In the genomic region with DNA sequence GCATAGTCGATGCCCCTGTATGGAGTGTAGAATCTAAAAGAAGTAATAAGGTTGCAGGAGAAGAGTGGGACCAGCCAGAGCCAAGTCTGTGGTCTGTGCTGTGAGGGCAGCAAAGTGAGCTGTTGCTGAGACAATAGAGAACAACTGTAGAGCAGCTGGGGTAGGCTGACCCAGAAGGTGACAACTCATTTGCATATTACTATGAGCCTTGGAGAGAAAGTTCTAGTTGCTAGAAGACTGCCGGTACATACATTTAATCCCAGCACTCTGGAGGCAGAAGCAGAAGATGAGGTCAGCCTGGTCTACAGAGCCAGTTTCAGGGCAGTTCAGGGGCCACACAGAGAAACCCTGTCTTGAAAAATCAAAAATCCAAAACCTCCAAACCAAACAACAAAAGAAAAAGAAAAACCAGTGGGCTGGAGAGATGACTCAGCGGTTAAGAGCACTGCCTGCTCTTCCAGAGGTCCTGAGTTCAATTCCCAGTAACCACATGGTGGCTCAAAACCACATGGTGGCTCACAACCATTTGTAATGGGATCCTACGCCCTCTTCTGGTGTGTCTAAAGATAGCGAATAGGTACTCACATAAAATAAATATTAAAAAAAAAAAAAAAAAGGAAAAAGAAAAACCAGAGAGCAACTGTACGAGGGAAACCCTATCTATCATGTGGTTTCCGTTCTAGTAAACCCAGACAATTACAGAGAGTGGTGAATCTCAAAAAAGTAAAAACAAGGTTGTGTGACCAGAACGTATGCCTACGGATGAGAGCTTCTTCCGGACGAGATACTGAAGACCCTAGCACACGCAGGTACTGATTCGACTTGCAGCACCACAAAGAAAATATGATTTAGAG, we compare ENCODE assay signal across 8 mouse cellular contexts. TPM values are rescaled to one million over a fixed set of nuclear protein-coding genes. Genes with fewer than 3 reads are reported as not detected.
DNase-seq lines count a peak whose midpoint lies in the region; ATAC-seq and TF ChIP-seq lines count a peak whose summit lies in the region.

No protein-coding gene starts in this region.

- no peaks in the 10 kb centered on the region for H3K27me3 ChIP-seq in heart, embryonic 10.5 days (ENCODE audit: insufficient read depth, poor library complexity, severe bottlenecking)
- no peaks in the 10 kb centered on the region for H3K27me3 ChIP-seq in forebrain, embryonic 16.5 days (replicated peaks; ENCODE audit: control insufficient read depth, insufficient read depth, low read length)
- no peaks in the 10 kb centered on the region for H3K27me3 ChIP-seq in liver, postnatal 0 days (ENCODE audit: insufficient read depth, low read length)

- no peak for TF ChIP-seq EP300 in liver, postnatal 0 days (IDR thresholded peaks at IDR 0.05; ENCODE audit: low read depth)

- H3K36me3 ChIP-seq in heart, embryonic 10.5 days = no peaks in the 10 kb centered on the region
- no peaks in the 10 kb centered on the region for H3K36me3 ChIP-seq in forebrain, embryonic 16.5 days (ENCODE audit: control insufficient read depth, insufficient read depth)
- no peaks in the 10 kb centered on the region for H3K36me3 ChIP-seq in liver, postnatal 0 days (replicated peaks; ENCODE audit: insufficient read depth, low read length)

- H3K4me3 ChIP-seq in heart, embryonic 10.5 days = peak overlapping the region; percentile 45
- no peak overlapping the region; the same call in 1 of the 2 replicates for H3K4me3 ChIP-seq in forebrain, embryonic 16.5 days (replicated peaks; ENCODE audit: low read length)
- H3K4me3 ChIP-seq in liver, postnatal 0 days (ENCODE audit: low read depth, low read length) = no peak overlapping the region

- peak overlapping the region; percentile 42 for H3K4me2 ChIP-seq in forebrain, embryonic 16.5 days (ENCODE audit: low read length)
- H3K4me2 ChIP-seq in liver, postnatal 0 days (ENCODE audit: low read depth, low read length) = peak overlapping the region; percentile 53

- no peak for TF ChIP-seq CTCF in liver, postnatal 0 days (IDR thresholded peaks at IDR 0.05; ENCODE audit: low read depth)

- peak; percentile 72 for DNase-seq in heart, embryonic 10.5 days (ENCODE audit: low spot score)
- no peak for DNase-seq in heart, postnatal 25 days (ENCODE audit: low spot score)
- peak; percentile 55 for DNase-seq in 3T3-L1 (ENCODE audit: low read depth, low spot score)
- peak; percentile 11 for DNase-seq in liver, postnatal 0 days
- DNase-seq in thymus, adult 18-20 months = no peak
- no peak for DNase-seq in ovary, postnatal 10 days (ENCODE audit: low spot score)
- no peak for DNase-seq in yolk sac, embryonic 10.5 days (ENCODE audit: low spot score)

- intact Hi-C loops in heart, postnatal 25 days (cut with DNase I) = no loop called here

- H3K9me3 ChIP-seq in heart, embryonic 10.5 days = no peaks in the 10 kb centered on the region
- H3K9me3 ChIP-seq in forebrain, embryonic 16.5 days (ENCODE audit: control insufficient read depth, low read length) = no peaks in the 10 kb centered on the region
- H3K9me3 ChIP-seq in liver, postnatal 0 days (ENCODE audit: low read length) = no peaks in the 10 kb centered on the region

- peaks cover 9% of the 10 kb centered on the region; the same call in 1 of the 2 replicates for H3K4me1 ChIP-seq in heart, embryonic 10.5 days
- H3K4me1 ChIP-seq in forebrain, embryonic 16.5 days (replicated peaks; ENCODE audit: control insufficient read depth, insufficient read depth, low read length) = peaks cover 6% of the 10 kb centered on the region; the same call in 1 of the 2 replicates
- no peaks in the 10 kb centered on the region for H3K4me1 ChIP-seq in liver, postnatal 0 days (ENCODE audit: insufficient read depth)

- H3K27ac ChIP-seq in heart, embryonic 10.5 days = no peak overlapping the region
- H3K27ac ChIP-seq in forebrain, embryonic 16.5 days (ENCODE audit: low read length) = no peak overlapping the region
- H3K27ac ChIP-seq in liver, postnatal 0 days (ENCODE audit: low read depth) = no peak overlapping the region

- H3K9ac ChIP-seq in forebrain, embryonic 16.5 days (replicated peaks; ENCODE audit: low read depth, low read length) = no peak overlapping the region
- no peak overlapping the region for H3K9ac ChIP-seq in liver, postnatal 0 days (replicated peaks)

- ATAC-seq in forebrain, embryonic 16.5 days = no peak
- ATAC-seq in liver, postnatal 0 days = 0 out of 2 replicates have a peak, but pooled peaks have one; percentile 12

- 45% methylated on average over 13 of the region's 13 CpGs for WGBS in heart, embryonic 10.5 days
- 47% methylated on average over 13 of the region's 13 CpGs for WGBS in forebrain, embryonic 16.5 days
- WGBS in liver, postnatal 0 days (ENCODE audit: insufficient replicate concordance) = 37% methylated on average over 13 of the region's 13 CpGs

RNA-seq across cellular contexts. Expression of a gene that starts 20.3 kb away (rescaled TPM):
- 471 and 500 TPM in 2 replicates for polyA plus RNA-seq in heart, embryonic 10.5 days (2016; fragmentation: Nextera tagmentation; extraction: Ambion mirVana)
- 100 to 1,000 TPM in 1 of 2 experiments, 10 to 100 TPM in 1; 93.4 to 103 TPM for total RNA-seq in heart, postnatal 25 days (2021)
- polyA plus RNA-seq in forebrain, embryonic 16.5 days (2015; fragmentation: Nextera tagmentation; extraction: Ambion mirVana) = 643 and 677 TPM in 2 replicates
- polyA plus RNA-seq in liver, postnatal 0 days (2015; fragmentation: Nextera tagmentation; extraction: Ambion mirVana) = 125 and 133 TPM in 2 replicates

Comparison
In these comparisons a context has a peak if more than half of its experiments do, and no peak if none do; other contexts are left out.
1. DNase-seq: peak in heart, embryonic 10.5 days (single experiment), 3T3-L1 (single experiment) and liver, postnatal 0 days (single experiment); none in heart, postnatal 25 days (single experiment), thymus, adult 18-20 months (0 of 2), ovary, postnatal 10 days (single experiment) and yolk sac, embryonic 10.5 days (single experiment).